Mouse (Mus musculus): ENCODE measurements around the gene Mroh8.

DNA sequence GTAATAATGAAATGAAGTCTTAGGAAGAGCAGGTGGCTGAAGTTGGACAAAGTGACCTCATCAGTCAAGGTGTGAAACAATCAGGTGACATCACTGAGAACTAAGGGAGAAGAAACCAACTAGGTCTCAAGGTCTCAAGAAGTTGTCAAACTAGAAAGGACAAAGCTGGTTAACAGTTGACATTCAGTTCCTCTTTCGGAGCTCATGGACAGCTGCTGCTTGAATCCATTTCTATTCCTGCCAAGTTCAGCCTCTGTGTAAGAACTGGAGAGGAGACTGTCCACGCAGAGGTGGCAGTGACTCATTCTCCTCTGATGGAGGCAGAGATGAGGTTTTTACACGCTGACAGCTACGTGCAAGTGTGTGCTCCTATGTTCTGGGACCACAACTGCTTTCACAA, 92.1 kb downstream of the Mroh8 start:
- TF ChIP-seq POLR2A (IDR thresholded peaks at IDR 0.05; ENCODE audit: control insufficient read depth in 1 of 2, insufficient read depth in 1 of 2, low read depth in 1 of 2, low read length in 2 of 2, poor library complexity in 1 of 2), result no peak
- TF ChIP-seq EP300 (IDR thresholded peaks at IDR 0.05; ENCODE audit: low read depth in 1 of 2, low read length in 2 of 2), result peak in 1 of 2 experiments; percentile 46; a peak in 2 of 4 replicates
- TF ChIP-seq ZNF384 (IDR thresholded peaks at IDR 0.05; ENCODE audit: low read depth, low read length), result no peak
- TF ChIP-seq GATA1 (IDR thresholded peaks at IDR 0.05; ENCODE audit: low read depth, low read length), result no peak
- no peak for TF ChIP-seq ZC3H11A (IDR thresholded peaks at IDR 0.05; ENCODE audit: low read depth, low read length)
- no peak for TF ChIP-seq USF1 (IDR thresholded peaks at IDR 0.05; ENCODE audit: low read depth, low read length)
- no peak for TF ChIP-seq CTCF (IDR thresholded peaks at IDR 0.05 in 2 of 3, conservative IDR thresholded peaks at IDR 0.05 in 1 of 3; ENCODE audit: control insufficient read depth in 1 of 3, insufficient read depth in 1 of 3, low read depth in 2 of 3, low read length in 3 of 3, poor library complexity in 1 of 3, severe bottlenecking in 1 of 3)
- no peak for TF ChIP-seq TBP (IDR thresholded peaks at IDR 0.05; ENCODE audit: low read depth, low read length)
- TF ChIP-seq CHD1 (IDR thresholded peaks at IDR 0.05; ENCODE audit: low read depth, low read length), result no peak
